Mouse (Mus musculus): ENCODE results near the gene Pfkm. TPM values are rescaled to one million over a fixed set of nuclear protein-coding genes. Genes with fewer than 3 reads are reported as not detected.

Gene Pfkm
- total and polyA plus RNA-seq, 3 experiments, result 23.5 to 37.9 (median 29.6) TPM

DNA sequence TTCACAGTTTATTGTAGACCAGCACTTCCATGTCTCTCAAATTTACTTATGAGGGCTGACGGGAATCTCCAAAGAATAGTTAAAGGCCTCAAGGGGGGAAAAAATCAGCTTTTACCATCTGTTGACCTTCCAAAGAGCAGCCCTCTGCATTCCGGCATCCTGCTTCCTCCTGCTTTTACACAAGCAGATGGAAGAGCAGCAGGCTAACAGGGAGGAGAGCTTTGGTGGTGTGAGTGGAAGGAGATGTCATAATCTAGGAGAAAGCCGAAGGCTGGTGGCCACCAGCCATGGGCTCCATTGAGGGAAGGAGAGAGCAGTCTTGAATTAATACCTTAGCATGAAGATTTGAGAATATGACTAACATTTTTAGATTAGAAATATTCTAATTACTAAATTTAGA is 56.0 kb downstream of the Pfkm start:
- dilution Hi-C loops (cut with MboI; ENCODE audit: extremely low pct_ligation_motif_present, extremely low pct_unique_long_range_greater_than_20kb, low sequenced_read_pairs) (no loop called here), in situ Hi-C loops (cut with MboI; ENCODE audit: low pct_ligation_motif_present, low pct_unique_long_range_greater_than_20kb, low sequenced_read_pairs) (no loop called here)
- no peak for TF ChIP-seq BHLHE40 (IDR thresholded peaks at IDR 0.05; ENCODE audit: low read depth, low read length)
- no peak for TF ChIP-seq GABPA (IDR thresholded peaks at IDR 0.05; ENCODE audit: insufficient replicate concordance, low read depth, low read length)
- no peak for TF ChIP-seq JUN (IDR thresholded peaks at IDR 0.05; ENCODE audit: insufficient read depth, low read depth, low read length)
- TF ChIP-seq ELF1 (IDR thresholded peaks at IDR 0.05; ENCODE audit: low read depth, low read length), result no peak
- TF ChIP-seq E2F4 (IDR thresholded peaks at IDR 0.05; ENCODE audit: insufficient replicate concordance, low read depth, low read length), result no peak
- no peak for TF ChIP-seq HCFC1 (IDR thresholded peaks at IDR 0.05; ENCODE audit: low read depth, low read length)
- no peak for TF ChIP-seq ETS1 (conservative IDR thresholded peaks at IDR 0.05; ENCODE audit: low read depth, low read length)
- no peak for TF ChIP-seq USF1 (IDR thresholded peaks at IDR 0.05; ENCODE audit: low read depth, low read length)
- no peak for TF ChIP-seq TCF12 (IDR thresholded peaks at IDR 0.05; ENCODE audit: low read depth, low read length)
- TF ChIP-seq MYC (IDR thresholded peaks at IDR 0.05; ENCODE audit: low read depth, low read length), result no peak
- no peak for TF ChIP-seq MAFK (IDR thresholded peaks at IDR 0.05; ENCODE audit: insufficient replicate concordance, low read length)
- no peak for TF ChIP-seq RAD21 (IDR thresholded peaks at IDR 0.05; ENCODE audit: low read depth, low read length)
- TF ChIP-seq EP300 (IDR thresholded peaks at IDR 0.05; ENCODE audit: low read length), result no peak
- no peak for TF ChIP-seq NELFE (IDR thresholded peaks at IDR 0.05; ENCODE audit: low read depth, low read length)
- no peak for TF ChIP-seq ZKSCAN1 (IDR thresholded peaks at IDR 0.05; ENCODE audit: borderline replicate concordance, low read depth, low read length)
- TF ChIP-seq JUND (conservative IDR thresholded peaks at IDR 0.05; ENCODE audit: low read depth, low read length), result no peak
- TF ChIP-seq SIN3A (IDR thresholded peaks at IDR 0.05; ENCODE audit: low read length), result no peak
- no peak for TF ChIP-seq NRF1 (IDR thresholded peaks at IDR 0.05; ENCODE audit: low read depth, low read length)
- no peak for TF ChIP-seq ZMIZ1 (IDR thresholded peaks at IDR 0.05; ENCODE audit: low read depth, low read length)
- no peak for TF ChIP-seq RCOR1 (conservative IDR thresholded peaks at IDR 0.05; ENCODE audit: low read depth, low read length)
- no peaks in the 10 kb centered on the region for H3K36me3 ChIP-seq (replicated peaks in 1 of 2; ENCODE audit: control insufficient read depth in 1 of 2, insufficient read depth in 1 of 2, low read length in 1 of 2)
- peaks cover 0 to 18% of the 10 kb centered on the region in 2 experiments; a peak in 2 of 4 replicates for H3K4me1 ChIP-seq (ENCODE audit: control insufficient read depth in 1 of 2, insufficient read depth in 2 of 2)
- H3K27me3 ChIP-seq (replicated peaks), result peaks cover 4% of the 10 kb centered on the region
- DNase-seq (ENCODE audit: extremely low read depth), result no peak
- peaks cover 15% of the 10 kb centered on the region for H3K79me2 ChIP-seq (replicated peaks; ENCODE audit: control insufficient read depth, extremely low read depth, insufficient read depth, poor library complexity, severe bottlenecking)
- peaks cover 7% of the 10 kb centered on the region for H3K9me3 ChIP-seq (replicated peaks; ENCODE audit: low read length)
- H3K9ac ChIP-seq (ENCODE audit: insufficient read depth, low read depth), result no peak overlapping the region
- no peak overlapping the region for H3K27ac ChIP-seq (ENCODE audit: insufficient read depth, low read depth)
- no peak overlapping the region for H3K4me2 ChIP-seq (ENCODE audit: insufficient read depth, low read depth, poor library complexity, severe bottlenecking)
- H3K4me3 ChIP-seq (replicated peaks in 1 of 3; ENCODE audit: low read depth in 2 of 3, low read length in 2 of 3, poor library complexity in 1 of 3), result no peak overlapping the region

DNA sequence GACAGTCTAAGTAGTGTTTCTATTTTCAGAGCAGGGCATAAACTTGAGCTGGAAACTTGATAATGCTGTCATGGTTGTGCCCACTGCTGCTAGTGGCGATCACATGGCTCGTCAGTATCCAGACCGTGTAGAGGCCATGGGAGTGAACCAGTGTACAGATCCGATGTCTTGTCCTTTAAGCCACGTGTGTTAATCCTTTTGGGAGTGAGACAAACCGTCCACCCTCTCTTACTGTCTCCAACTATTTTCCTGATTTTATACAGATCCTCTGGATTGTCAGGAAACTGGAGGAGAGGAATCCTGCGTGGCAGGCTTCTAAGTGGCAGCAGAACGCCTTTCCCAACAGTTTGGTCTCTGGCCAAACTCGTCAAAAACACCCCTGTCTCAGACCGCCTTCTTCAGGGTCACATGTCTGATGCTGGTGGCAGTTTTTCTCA is 56.8 kb downstream of the Pfkm start:
- no peak overlapping the region for H3K4me2 ChIP-seq (ENCODE audit: insufficient read depth, low read depth, poor library complexity, severe bottlenecking)
- no peaks in the 10 kb centered on the region for H3K36me3 ChIP-seq (replicated peaks in 1 of 2; ENCODE audit: control insufficient read depth in 1 of 2, insufficient read depth in 1 of 2, low read length in 1 of 2)
- dilution Hi-C loops (cut with MboI; ENCODE audit: extremely low pct_ligation_motif_present, extremely low pct_unique_long_range_greater_than_20kb, low sequenced_read_pairs), result no loop called here
- peaks cover 12% of the 10 kb centered on the region for H3K79me2 ChIP-seq (replicated peaks; ENCODE audit: control insufficient read depth, extremely low read depth, insufficient read depth, poor library complexity, severe bottlenecking)
- no peak overlapping the region for H3K4me3 ChIP-seq (replicated peaks in 1 of 3; ENCODE audit: low read depth in 2 of 3, low read length in 2 of 3, poor library complexity in 1 of 3)
- H3K9me3 ChIP-seq (replicated peaks; ENCODE audit: low read length), result peaks cover 7% of the 10 kb centered on the region
- peaks cover 4% of the 10 kb centered on the region for H3K27me3 ChIP-seq (replicated peaks)
- in situ Hi-C loops (cut with MboI; ENCODE audit: low pct_ligation_motif_present, low pct_unique_long_range_greater_than_20kb, low sequenced_read_pairs), result no loop called here
- DNase-seq (ENCODE audit: extremely low read depth), result no peak
- H3K27ac ChIP-seq (ENCODE audit: insufficient read depth, low read depth), result no peak overlapping the region
- H3K4me1 ChIP-seq (ENCODE audit: control insufficient read depth in 1 of 2, insufficient read depth in 2 of 2), result peaks cover 0 to 21% of the 10 kb centered on the region in 2 experiments; a peak in 2 of 4 replicates
- TF ChIP-seq EP300 (IDR thresholded peaks at IDR 0.05; ENCODE audit: low read length), result no peak
- TF ChIP-seq KAT2A (IDR thresholded peaks at IDR 0.05; ENCODE audit: insufficient replicate concordance, low read length), result no peak
- TF ChIP-seq ZNF384 (IDR thresholded peaks at IDR 0.05; ENCODE audit: low read depth, low read length), result no peak
- TF ChIP-seq ZC3H11A (IDR thresholded peaks at IDR 0.05; ENCODE audit: low read depth, low read length), result no peak
- no peak for TF ChIP-seq USF2 (conservative IDR thresholded peaks at IDR 0.05; ENCODE audit: low read depth, low read length)
- TF ChIP-seq BHLHE40 (IDR thresholded peaks at IDR 0.05; ENCODE audit: low read depth, low read length), result no peak
- TF ChIP-seq RCOR1 (conservative IDR thresholded peaks at IDR 0.05; ENCODE audit: low read depth, low read length), result no peak
- no peak for TF ChIP-seq CHD2 (IDR thresholded peaks at IDR 0.05; ENCODE audit: low read length)
- TF ChIP-seq RAD21 (IDR thresholded peaks at IDR 0.05; ENCODE audit: low read depth, low read length), result no peak
- no peak for TF ChIP-seq SMC3 (IDR thresholded peaks at IDR 0.05; ENCODE audit: low read depth, low read length)
- TF ChIP-seq MXI1 (IDR thresholded peaks at IDR 0.05; ENCODE audit: low read depth, low read length), result no peak
- TF ChIP-seq PAX5 (IDR thresholded peaks at IDR 0.05; ENCODE audit: low read length), result no peak
- no peak for TF ChIP-seq IRF4 (IDR thresholded peaks at IDR 0.05; ENCODE audit: low read depth, low read length)
- no peak for TF ChIP-seq CHD1 (IDR thresholded peaks at IDR 0.05; ENCODE audit: low read depth, low read length)
- no peak for TF ChIP-seq UBTF (IDR thresholded peaks at IDR 0.05; ENCODE audit: low read depth, low read length)
- no peak for TF ChIP-seq ETS1 (conservative IDR thresholded peaks at IDR 0.05; ENCODE audit: low read depth, low read length)
- TF ChIP-seq MAFK (IDR thresholded peaks at IDR 0.05; ENCODE audit: insufficient replicate concordance, low read length), result no peak
- TF ChIP-seq CTCF (conservative IDR thresholded peaks at IDR 0.05 in 1 of 2, IDR thresholded peaks at IDR 0.05 in 1 of 2; ENCODE audit: low read depth in 2 of 2, low read length in 2 of 2), result no peak
- no peak for TF ChIP-seq SIN3A (IDR thresholded peaks at IDR 0.05; ENCODE audit: low read length)
- TF ChIP-seq MYC (IDR thresholded peaks at IDR 0.05; ENCODE audit: low read depth, low read length), result no peak
- H3K9ac ChIP-seq (ENCODE audit: insufficient read depth, low read depth), result no peak overlapping the region

Measured in CH12.LX (cell line).